Mouse (Mus musculus): ENCODE measurements around the gene Fam160a1. TPM values are rescaled to one million over a fixed set of nuclear protein-coding genes. Genes with fewer than 3 reads are reported as not detected.

Fam160a1 gene
- total RNA-seq, 4 experiments from 2014 or later: 52.1 to 58.4 (median 56.9) TPM

- no peak for DNase-seq (ENCODE audit: low spot score in 2 of 2)
Observed at GRCm38 (mm10) chr3:85681136-85681535, 136.0 kb downstream of the Fam160a1 start.

- DNase-seq (ENCODE audit: low spot score in 2 of 2): no peak
Observed at GRCm38 (mm10) chr3:85679960-85680359, 137.1 kb downstream of the Fam160a1 start.

- no peak for DNase-seq (ENCODE audit: low spot score in 2 of 2)
Observed at GRCm38 (mm10) chr3:85679312-85679933, 137.7 kb downstream of the Fam160a1 start.

GRCm38 (mm10) chr3:85677952-85678351 lies 139.1 kb downstream of the Fam160a1 start:
- DNase-seq (ENCODE audit: low spot score in 2 of 2): no peak

GRCm38 (mm10) chr3:85677133-85677532 lies 140.0 kb downstream of the Fam160a1 start:
- DNase-seq (ENCODE audit: low spot score in 2 of 2): no peak

GRCm38 (mm10) chr3:85669844-85670243 lies 147.2 kb downstream of the Fam160a1 start:
- DNase-seq (ENCODE audit: low spot score in 2 of 2): no peak

GRCm38 (mm10) chr3:85667683-85668082 lies 149.4 kb downstream of the Fam160a1 start:
- DNase-seq (ENCODE audit: low spot score in 2 of 2): no peak

- no peak for DNase-seq (ENCODE audit: low spot score in 2 of 2)
Observed at GRCm38 (mm10) chr3:85666736-85667135, 150.4 kb downstream of the Fam160a1 start.

- DNase-seq (ENCODE audit: low spot score in 2 of 2): no peak
Observed at GRCm38 (mm10) chr3:85666166-85666565, 150.9 kb downstream of the Fam160a1 start.

GRCm38 (mm10) chr3:85664591-85665171 lies 152.4 kb downstream of the Fam160a1 start:
- DNase-seq (ENCODE audit: low spot score in 2 of 2): no peak

GRCm38 (mm10) chr3:85663826-85664225 lies 153.3 kb downstream of the Fam160a1 start:
- DNase-seq (ENCODE audit: low spot score in 2 of 2): no peak

GRCm38 (mm10) chr3:85661926-85662813 lies 154.9 kb downstream of the Fam160a1 start:
- no peak for DNase-seq (ENCODE audit: low spot score in 2 of 2)

GRCm38 (mm10) chr3:85659681-85660080 lies 157.4 kb downstream of the Fam160a1 start:
- no peak for DNase-seq (ENCODE audit: low spot score in 2 of 2)

- DNase-seq (ENCODE audit: low spot score in 2 of 2): no peak
Observed at GRCm38 (mm10) chr3:85655538-85655937, 161.6 kb downstream of the Fam160a1 start.

GRCm38 (mm10) chr3:85652727-85653665 lies 164.1 kb downstream of the Fam160a1 start:
- no peak for DNase-seq (ENCODE audit: low spot score in 2 of 2)

GRCm38 (mm10) chr3:85649176-85649575 lies 167.9 kb downstream of the Fam160a1 start:
- DNase-seq (ENCODE audit: low spot score in 2 of 2): no peak

GRCm38 (mm10) chr3:85645517-85646004 lies 171.5 kb downstream of the Fam160a1 start:
- DNase-seq (ENCODE audit: low spot score in 2 of 2): no peak

GRCm38 (mm10) chr3:85644814-85645213 lies 172.3 kb downstream of the Fam160a1 start:
- no peak for DNase-seq (ENCODE audit: low spot score in 2 of 2)

GRCm38 (mm10) chr3:85641751-85642150 lies 175.3 kb downstream of the Fam160a1 start:
- no peak for DNase-seq (ENCODE audit: low spot score in 2 of 2)

GRCm38 (mm10) chr3:85636716-85637447 lies 180.2 kb downstream of the Fam160a1 start:
- no peak for DNase-seq (ENCODE audit: low spot score in 2 of 2)

Measured in gastrocnemius, adult 8-10 months (tissue).